Mouse (Mus musculus): Measurements from ENCODE around the gene Cgrrf1. TPM values are rescaled to one million over a fixed set of nuclear protein-coding genes. Genes with fewer than 3 reads are reported as not detected.

The Cgrrf1 gene
- total RNA-seq, 2 experiments from 2014 or later, result 41.2 to 48.1 TPM

DNA sequence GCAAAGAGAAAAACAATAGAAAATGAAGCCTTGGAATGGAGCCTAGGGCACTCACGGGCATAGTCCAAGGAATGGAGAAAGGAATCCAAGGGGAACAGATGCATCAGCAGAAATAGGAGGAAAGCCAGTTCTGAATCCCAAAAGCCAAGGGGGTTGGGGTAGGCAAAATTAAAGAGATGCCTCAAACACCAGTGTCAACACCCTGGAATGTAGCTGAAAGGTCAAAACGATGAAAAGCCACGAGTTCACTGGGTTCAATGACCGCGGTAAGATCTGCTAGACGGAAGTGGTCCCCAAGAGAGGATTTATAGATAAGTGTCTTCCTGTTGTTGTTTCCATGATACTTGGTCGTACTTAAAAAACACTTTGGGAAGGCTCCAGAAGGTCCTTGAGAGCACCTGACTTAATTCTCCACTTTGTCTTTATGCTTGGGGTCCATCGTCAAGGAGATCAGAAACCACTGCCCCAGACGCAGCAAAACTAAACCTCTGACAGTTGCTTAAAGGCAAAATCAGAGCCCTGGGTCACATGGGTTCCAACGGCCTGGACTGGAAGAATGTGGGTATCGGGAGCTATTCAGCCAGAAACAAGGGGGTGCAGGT is 10.6 kb upstream of the Cgrrf1 start:
- intact Hi-C loops (cut with DNase I), result no loop called here
- DNase-seq, result no peak

DNA sequence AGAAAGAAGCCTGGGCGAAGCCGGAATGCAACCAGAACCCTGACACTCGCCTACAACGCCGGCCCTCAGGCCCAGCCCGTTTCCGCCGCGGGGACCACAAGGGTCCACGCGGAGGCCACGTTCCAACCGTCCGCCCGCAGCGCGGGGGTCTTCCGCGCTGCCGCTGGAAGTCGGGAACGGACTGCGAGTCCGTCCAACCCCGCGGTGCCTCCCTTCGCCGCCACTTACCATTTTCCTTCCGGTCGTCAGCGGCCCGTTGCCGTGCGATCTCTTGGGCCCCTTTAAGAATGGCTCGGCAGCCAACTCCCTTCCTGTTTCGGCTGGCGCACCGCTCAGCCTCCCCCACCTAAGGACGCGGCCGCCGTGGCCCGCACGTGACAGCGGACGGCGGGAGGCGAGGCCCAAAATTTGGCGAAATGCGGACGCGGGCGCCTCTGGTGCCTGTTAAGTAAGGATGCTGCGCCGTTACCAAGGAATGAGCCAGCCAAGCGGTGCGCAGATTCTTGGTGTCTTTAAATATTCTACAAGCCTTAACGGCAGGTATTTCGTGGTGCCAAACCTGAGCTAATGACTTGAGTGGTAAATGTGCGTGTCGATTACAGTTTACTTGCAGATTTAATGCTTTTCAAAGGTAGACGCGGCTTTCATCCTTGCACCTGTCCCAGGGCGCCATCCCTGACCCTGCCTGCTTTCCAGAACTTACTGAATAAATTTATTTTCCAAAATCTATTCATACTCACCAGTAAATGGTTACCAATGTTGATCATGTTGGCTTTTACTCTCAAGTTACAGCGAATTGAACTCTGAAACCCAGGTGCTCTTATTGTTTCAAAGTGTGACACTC is 9.8 kb upstream of the Cgrrf1 start, which contains the start of gene Gmfb:
Gene Gmfb, minus strand, starts transcription at position 370 of the 844 bp plus-strand sequence.
- intact Hi-C loops (cut with DNase I), result no loop called here

DNA sequence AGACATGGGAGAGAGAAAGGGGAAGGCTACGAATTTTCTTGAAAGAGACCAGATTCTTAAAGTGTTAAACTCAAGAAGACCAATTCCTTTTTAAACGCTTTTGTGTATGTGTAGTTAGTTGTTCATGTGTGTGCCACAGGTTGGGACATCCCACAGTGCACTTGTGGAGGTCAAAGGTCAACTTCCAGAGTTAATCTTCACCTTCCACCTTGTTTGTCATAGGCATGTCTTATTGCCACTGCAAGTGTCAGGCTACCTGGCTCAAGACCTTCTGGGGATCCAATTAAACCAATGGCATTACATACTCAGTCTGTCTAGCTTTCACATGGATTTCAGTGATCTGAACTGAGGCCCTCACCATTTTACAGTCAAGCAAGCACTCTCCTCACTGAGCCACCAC is 7.9 kb upstream of the Cgrrf1 start:
- intact Hi-C loops (cut with DNase I), result no loop called here
- DNase-seq, result no peak

More for the DNA sequence above, 9.8 kb upstream of the Cgrrf1 start, which contains the start of gene Gmfb:
- peak; percentile 94 to 96 for DNase-seq

DNA sequence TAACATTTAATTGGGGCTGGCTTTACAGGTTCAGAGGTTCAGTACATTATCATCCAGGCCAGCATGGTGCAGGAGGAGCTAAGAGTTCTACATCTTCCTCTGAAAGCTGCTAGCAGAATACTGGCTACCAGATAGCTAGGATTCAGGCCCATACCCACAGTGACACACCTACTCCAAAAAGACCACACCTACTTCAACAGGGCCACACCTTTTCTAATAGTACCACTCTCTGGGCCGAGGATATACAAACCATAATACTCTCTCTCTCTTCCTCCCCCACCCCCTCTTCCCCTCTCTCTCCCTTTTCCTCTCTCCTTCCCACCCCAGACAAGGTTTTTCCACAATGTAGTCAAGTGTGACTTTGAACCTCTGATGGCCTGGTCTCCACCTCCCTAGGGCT is 4.5 kb upstream of the Cgrrf1 start:
- intact Hi-C loops (cut with DNase I), result no loop called here
- no peak for DNase-seq

DNA sequence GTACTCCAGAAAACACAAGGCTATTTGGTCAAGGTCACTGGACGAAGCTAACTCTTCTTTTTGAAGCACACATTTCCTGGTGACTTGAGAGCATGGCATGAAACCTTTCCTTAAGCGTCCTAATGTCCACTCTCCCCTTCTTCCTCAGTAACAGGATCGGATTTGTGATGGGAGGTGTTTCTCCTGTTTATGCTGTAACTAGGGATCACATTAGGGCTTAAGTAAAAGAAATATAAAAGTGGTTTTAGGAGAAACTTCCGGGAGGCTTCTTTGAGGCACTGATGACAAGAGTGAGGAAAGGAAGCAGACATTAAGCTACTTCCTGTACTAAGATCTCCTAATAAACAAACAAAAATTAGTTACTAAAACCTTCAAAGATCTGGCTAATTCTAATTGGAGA is 630 bp upstream of the Cgrrf1 start:
- intact Hi-C loops (cut with DNase I), result no loop called here
- no peak for DNase-seq

DNA sequence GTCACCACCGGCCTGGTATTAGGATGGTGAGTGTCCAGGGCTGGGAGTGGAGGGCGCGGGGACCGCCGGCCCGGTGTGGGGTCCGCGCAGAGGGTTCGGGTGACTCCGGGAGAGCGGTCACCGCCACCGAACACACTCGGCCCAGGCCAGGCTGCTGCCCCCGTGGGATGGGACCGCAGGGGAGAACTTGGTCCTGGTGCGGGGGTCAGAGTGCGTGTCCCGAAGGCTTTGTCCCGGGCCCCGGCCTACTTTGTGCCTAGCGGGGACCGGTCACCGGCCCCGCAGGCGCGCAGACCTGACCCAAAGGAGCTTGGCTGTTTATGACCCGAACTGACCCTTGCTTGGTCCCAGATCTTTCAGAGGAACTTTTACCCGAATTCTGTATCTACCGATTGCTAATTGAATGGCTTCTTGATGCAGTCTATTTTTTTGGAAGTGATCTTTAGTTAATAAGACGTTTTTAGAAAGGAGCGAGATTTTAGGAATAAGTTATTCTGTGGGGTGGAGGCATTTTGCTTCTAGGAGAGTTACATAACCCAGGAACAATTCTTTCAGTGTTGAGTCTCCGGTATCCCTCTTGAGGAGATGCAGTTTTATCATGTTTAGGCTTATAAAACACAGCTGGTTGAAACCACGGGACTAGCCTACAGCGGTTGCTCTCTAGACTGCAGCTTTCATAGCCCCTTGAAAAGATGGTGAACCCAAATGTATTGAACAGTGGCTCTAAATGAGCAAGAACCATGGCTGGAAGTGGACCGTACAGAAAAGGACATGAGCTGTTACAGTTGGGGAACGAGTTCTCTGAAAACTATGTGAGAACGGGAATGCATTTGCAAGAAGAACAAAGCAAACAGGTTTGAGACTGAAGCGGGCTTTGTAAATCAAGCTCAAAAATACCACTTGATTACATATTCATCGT is 688 bp downstream of the Cgrrf1 start:
- peak in 1 of 2 experiments; percentile 10 for DNase-seq
- intact Hi-C loops (cut with DNase I), result no loop called here

DNA sequence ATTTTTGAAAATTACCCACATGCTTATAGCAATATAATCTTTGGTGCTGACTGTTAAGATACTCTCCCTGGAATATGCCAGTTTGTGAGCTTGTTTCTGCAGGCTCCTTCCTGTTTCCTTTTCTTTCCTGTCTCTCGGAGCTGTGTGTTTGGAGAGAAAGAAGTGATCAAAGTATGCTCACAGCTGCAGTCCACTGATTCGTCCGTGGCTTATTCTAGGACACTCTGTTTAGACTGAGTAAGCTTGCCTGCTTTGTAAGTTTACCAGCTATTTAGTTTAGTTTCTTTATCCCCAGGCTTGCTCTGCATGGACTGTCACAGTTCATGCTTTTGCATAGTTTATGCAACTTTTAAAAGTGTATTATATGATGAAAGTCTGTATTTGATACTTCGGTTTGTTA is 7.4 kb downstream of the Cgrrf1 start:
- intact Hi-C loops (cut with DNase I), result no loop called here
- DNase-seq, result no peak

DNA sequence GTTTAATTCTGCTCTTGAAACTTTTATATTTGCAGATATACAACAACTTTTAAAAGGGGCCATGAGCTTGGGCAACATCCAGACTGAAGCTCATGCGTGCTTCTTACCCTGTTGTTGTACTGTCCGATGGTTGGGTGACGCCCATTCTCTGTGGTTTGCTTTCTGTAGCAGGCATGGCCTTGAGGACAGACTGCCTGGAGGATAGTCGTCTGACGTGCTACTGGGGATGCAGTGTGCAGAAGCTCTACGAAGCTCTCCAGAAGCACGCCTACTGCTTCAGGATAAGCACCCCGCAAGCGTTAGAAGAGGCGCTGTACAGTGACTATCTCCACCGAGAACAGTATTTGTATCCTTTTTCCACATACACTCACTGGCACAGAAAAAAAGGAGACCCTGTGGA is 13.8 kb downstream of the Cgrrf1 start:
- intact Hi-C loops (cut with DNase I), result no loop called here
- no peak for DNase-seq

DNA sequence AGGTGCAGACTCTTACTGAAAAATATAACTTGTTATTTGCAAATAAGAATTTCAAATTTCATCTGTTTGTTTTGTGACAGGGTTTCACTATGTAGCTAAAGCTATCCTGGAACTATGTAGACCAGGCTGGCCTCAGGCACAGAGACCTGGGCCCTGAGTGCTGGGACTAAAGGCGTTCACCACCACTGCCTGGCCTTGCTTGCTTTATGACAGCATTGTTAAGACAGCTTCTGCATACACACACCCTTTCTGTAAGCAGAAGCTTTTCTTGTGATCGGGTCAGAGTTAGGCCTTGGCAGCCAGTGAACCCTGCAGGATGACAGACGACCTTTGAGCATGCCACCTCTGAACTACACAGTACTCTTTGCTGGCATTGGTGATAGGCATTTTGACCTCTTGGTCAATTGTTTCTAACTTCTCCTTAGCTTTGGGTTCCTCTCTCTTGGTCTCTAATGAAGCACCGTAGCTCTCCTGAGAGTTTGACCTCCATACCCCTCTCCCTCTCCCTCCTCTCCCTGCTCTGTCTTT is 16.2 kb downstream of the Cgrrf1 start:
- no peak for DNase-seq
- intact Hi-C loops (cut with DNase I), result no loop called here

DNA sequence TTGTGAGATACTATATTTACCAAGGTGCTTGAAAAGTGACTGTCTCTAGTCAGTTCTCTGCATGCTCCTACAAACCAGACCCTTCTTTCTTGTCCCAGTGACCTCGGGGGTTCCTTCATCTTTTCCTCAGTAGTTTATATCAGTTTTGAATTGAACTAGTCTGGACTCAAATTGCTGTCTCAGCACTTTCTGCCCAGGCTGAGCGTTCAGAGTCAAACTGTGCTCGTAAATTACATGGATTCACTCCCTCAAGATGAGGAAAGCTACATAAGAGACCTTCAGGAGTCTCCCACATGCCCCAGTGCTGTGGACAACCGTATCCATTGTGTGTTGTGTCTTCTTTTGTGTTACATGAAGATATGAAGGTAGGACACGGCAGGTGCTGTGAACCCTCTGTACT is 16.8 kb downstream of the Cgrrf1 start:
- intact Hi-C loops (cut with DNase I), result no loop called here
- no peak for DNase-seq

DNA sequence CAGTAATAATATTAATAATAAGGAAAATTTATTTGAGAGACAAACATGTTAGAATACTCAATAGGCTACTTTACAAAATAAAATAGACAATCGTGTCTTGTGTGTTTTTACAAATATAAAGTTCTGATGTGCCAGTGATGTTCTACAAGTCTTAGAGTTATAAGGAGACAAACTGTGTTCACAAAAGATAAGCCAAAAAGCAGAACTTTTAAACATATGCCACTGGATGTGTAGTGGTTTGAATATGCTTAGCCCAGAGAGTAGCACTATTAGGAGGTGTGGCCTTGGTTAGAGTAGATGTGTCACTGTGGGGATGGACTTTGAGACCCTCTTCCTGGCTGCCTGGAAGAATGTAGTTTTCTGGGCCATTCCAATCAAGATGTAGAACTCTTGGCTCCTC is 17.8 kb downstream of the Cgrrf1 start:
- no peak for DNase-seq
- intact Hi-C loops (cut with DNase I), result no loop called here

DNA sequence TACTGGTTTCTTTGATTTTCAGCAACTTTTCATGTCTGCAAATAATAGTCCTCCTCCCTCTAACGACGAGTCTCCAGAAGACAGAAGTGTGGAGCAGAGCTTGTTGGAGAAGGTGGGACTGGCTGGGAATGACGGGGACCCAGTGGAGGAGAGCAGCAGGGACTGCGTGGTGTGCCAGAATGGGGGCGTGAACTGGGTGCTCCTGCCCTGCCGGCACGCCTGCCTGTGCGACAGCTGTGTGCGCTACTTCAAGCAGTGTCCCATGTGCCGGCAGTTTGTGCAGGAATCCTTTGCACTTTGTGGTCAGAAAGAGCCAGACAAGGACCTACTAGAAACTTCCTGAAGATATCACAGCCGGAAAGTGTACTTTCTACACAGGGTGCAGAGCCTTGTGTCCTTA is 21.8 kb downstream of the Cgrrf1 start:
- DNase-seq, result no peak
- intact Hi-C loops (cut with DNase I), result no loop called here

DNA sequence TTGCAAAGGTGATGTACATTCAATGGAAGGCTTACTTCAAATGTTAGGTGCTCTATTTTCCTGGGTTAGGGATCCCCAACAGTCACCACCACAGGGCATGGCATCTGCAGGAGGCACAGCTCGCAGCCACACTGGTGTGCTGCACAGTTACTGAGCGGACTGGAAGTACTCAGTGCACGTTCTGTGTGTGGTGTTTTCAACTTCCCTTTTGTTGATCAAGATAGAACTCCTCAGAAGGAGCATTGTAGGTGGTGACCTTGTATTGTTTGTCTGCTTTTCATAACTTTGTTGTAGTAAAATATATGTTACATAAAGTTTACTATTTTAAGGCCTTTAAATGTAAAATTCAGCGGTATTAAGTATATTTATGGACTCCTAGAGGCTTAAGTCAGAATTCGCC is 31.0 kb downstream of the Cgrrf1 start:
- no peak for DNase-seq
- intact Hi-C loops (cut with DNase I), result no loop called here

DNA sequence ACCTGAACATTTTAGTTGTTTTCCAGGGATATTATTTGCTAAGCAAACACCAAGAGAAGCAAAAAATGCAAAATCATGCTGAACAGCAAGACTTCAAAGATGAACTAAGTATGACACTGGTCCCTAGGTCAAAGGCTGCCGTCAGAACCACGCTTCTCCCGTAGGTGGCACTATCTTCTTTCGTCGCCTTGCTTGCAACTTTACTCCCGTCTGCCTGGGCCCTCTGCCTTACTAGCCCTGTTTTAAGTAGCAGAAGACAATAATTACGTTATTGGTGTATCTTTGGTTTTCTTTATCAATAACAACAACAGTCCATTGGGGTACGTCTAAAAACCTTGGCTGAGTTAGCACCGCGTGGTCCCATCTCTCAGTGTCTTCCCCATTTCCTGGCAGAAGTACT is 49.0 kb downstream of the Cgrrf1 start:
- intact Hi-C loops (cut with DNase I), result loop anchor here (5.0 kb wide), 2 partner anchors 306 to 371 kb away; partner anchors contain the start of gene Gch1
- peak; percentile 51 to 59 for DNase-seq

DNA sequence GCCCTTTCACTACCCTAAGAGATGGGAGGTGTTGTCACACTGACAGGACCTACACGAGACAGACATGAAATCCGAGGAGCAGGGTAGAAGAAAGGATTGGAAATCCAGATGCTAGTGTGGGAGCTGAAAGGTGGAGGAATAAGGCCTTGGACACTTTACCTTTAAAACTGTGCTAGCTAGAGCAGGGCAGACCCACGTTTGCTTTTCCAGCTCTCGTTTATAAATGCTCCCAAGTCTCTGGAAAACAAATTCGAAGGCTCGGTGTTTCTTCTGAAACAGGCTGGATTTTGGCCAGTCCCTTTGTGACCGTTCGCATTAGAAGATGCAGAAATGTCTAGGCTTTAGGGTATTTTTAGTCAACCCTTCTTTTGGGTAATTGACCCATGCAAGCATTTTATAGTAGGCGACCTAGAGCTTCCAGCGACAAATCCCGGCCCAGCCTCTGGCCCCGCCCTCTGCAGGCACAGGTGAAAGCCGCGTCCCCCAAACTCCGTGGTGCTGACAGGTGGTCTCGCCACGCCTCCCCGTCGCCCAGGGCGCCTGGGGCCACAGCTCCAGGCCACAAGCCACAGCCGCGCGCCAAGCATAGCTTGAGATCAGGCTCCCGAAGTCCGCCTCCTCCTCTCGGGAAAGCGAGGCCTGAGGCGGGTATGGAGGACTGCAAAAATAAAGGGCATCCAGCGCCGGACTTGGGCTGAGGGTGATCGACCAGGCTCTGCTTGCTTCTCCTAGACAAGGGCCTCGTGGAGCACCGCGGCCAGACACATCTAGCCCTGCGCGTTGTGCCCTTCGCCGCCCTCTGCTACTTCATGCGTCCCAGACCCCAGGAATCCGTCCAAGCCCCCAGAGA is 49.9 kb downstream of the Cgrrf1 start:
- intact Hi-C loops (cut with DNase I), result loop anchor here (5.0 kb wide), 2 partner anchors 305 to 370 kb away; partner anchors contain the start of gene Gch1
- peak in 1 of 2 experiments; percentile 27 for DNase-seq

DNA sequence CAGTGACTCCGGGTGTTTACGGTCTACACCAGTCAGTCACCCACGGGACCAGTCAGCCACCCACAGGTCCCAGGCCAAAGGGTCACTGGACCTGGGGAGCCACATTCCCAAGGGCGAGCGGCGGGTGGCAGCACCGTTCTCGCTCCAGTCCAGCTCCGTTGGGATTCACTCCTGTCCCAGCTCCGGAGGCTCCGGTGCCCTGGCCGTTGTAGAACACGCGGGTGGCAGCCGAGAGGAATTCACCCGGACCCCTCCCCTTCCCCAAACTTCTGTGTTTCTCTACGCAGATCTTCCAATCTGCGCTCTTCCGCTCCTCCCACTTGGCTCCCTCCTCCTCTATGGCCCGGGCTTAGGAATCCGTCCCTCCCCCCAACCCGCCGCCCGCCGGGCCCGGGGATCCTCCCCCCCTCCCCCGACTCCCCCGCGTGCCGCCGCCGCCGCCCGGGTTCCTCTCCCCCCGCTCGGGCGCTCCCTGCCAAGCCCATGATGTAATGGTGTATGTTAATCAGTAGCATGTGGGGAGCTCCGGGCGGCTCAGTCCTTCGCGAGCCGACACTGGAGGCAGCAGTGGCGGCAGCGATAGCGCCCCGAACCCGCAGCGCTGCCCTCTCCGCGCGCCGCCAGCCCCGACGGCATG is 50.6 kb downstream of the Cgrrf1 start, which contains the start of gene Samd4:
Gene Samd4, plus strand, starts transcription at position 424 of the 637 bp plus-strand sequence.
- intact Hi-C loops (cut with DNase I), result loop anchor here (1.0 to 5.0 kb wide), 3 partner anchors 205 to 370 kb away; partner anchors contain the start of gene Gch1
- peak; percentile 78 to 89 for DNase-seq

DNA sequence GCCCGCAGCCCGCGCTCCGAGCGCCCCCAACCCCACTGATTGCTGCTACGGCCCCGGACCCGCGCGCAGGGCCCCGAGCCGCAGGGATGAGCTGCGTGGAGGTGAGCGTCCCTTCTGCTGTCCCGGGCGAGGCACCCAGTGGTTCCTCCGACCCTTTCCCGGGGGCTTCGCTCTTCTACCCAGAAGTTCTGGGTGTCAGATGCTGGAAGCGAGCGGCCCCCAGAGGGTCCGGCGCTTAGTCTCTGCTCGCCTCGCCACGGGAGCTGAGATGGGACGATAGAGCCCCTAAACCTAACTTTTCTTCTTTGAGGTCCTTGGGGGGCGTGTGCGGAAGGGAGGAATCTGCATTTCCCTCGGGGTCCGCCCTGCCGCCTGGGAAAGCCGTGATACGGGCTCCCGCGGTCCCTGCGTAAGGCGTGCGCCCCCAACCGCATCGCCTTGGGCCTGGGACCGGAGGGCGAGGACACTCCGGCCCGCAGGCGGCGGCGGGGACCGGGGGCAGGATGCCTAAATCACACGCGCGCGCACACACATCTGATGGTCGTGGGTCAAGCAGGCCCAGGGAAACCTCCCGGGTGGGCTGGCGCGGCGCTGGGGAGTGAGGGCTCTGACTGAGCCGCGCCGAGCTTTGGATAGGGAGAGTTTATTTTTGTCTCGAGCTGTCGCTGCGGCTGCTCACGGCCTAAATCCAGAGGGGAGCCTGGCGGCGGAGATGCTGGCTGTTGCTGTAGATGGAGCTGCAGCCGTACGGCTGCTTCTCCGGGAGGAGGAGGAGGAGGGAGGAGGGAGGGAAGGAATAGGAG is 51.3 kb downstream of the Cgrrf1 start:
- peak; percentile 55 to 67 for DNase-seq
- intact Hi-C loops (cut with DNase I), result loop anchor here (1.0 to 5.0 kb wide), 3 partner anchors 204 to 369 kb away; partner anchors contain the start of gene Gch1
